Mouse (Mus musculus): ENCODE data around the gene Ccdc13. TPM values are rescaled to one million over a fixed set of nuclear protein-coding genes. Genes with fewer than 3 reads are reported as not detected.

Ccdc13 gene
- total and polyA plus RNA-seq, 3 experiments, result not detected

DNA sequence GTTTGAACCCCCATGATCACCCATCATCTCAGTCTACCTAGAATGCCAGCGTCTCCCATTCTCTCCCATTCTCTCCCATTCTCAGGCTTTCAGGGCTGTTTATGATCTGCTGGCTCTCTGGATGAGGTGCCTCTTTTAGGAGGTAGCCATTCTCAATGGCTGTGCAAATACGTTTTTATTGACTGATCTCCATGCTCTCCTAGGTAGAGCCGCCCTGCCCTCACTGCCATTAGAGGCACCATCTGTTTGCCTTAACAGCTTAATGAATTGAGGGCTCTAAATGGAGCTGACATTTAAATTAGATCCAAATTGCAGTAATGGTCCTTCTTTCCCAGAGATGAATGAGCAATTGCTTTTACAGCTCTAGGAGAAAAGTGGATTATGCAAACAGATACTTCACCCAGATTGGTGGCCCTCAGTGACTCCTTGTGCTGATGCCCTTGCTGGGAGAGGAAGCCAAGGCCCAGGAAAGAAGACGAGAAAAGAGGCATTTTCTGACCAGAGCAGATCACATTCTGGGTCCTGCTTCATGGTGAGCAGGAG, 30.8 kb upstream of the Ccdc13 start:
- TF ChIP-seq UBTF (IDR thresholded peaks at IDR 0.05; ENCODE audit: borderline replicate concordance, insufficient read depth, low read depth, low read length), result no peak
- TF ChIP-seq SMC3 (IDR thresholded peaks at IDR 0.05; ENCODE audit: low read depth, low read length), result no peak
- no peak for TF ChIP-seq USF1 (IDR thresholded peaks at IDR 0.05; ENCODE audit: low read depth, low read length)
- no peak for TF ChIP-seq GATA1 (IDR thresholded peaks at IDR 0.05; ENCODE audit: low read depth, low read length)
- Histone ChIP-seq H3K79me2 (ENCODE audit: control insufficient read depth, insufficient read depth, low read length, poor library complexity) (no peaks in the 10 kb centered on the region), H3K4me3 (ENCODE audit: control insufficient read depth in 1 of 2, insufficient read depth in 1 of 2, low read depth in 2 of 2, low read length in 2 of 2) (no peak overlapping the region), H3K27me3 (ENCODE audit: control insufficient read depth in 1 of 2, insufficient read depth in 2 of 2, low read length in 2 of 2) (peaks cover 3 to 6% of the 10 kb centered on the region in 2 experiments), H3K36me3 (ENCODE audit: control insufficient read depth in 1 of 2, insufficient read depth in 2 of 2, low read length in 2 of 2) (no peaks in the 10 kb centered on the region), H3K27ac (ENCODE audit: control insufficient read depth, low read depth, low read length) (no peak overlapping the region), H3K9me3 (replicated peaks; ENCODE audit: insufficient read depth, low read length) (no peaks in the 10 kb centered on the region), H3K4me1 (ENCODE audit: control insufficient read depth in 1 of 2, insufficient read depth in 2 of 2, low read length in 2 of 2) (no peaks in the 10 kb centered on the region), H3K9ac (ENCODE audit: control insufficient read depth, low read depth, low read length, poor library complexity, severe bottlenecking) (no peak overlapping the region)
- DNase-seq (ENCODE audit: low read depth, low spot score), result no peak

GRCm38 (mm10) chr9:121869432-121869831, 30.2 kb upstream of the Ccdc13 start:
- H3K36me3 ChIP-seq (ENCODE audit: control insufficient read depth in 1 of 2, insufficient read depth in 2 of 2, low read length in 2 of 2), result no peaks in the 10 kb centered on the region

GRCm38 (mm10) chr9:121868236-121868635, 29.0 kb upstream of the Ccdc13 start:
- H3K9ac ChIP-seq (ENCODE audit: control insufficient read depth, low read depth, low read length, poor library complexity, severe bottlenecking), result no peak overlapping the region
- no peaks in the 10 kb centered on the region for H3K9me3 ChIP-seq (replicated peaks; ENCODE audit: insufficient read depth, low read length)
- no peak for TF ChIP-seq E2F4 (IDR thresholded peaks at IDR 0.05; ENCODE audit: borderline replicate concordance, low read depth, low read length)
- no peak for TF ChIP-seq MAZ (IDR thresholded peaks at IDR 0.05; ENCODE audit: low read depth, low read length)
- no peak for TF ChIP-seq GATA1 (IDR thresholded peaks at IDR 0.05; ENCODE audit: low read depth, low read length)
- no peak for TF ChIP-seq SMC3 (IDR thresholded peaks at IDR 0.05; ENCODE audit: low read depth, low read length)
- no peak for TF ChIP-seq SIN3A (IDR thresholded peaks at IDR 0.05; ENCODE audit: low read length)
- no peak for TF ChIP-seq POLR2A (IDR thresholded peaks at IDR 0.05; ENCODE audit: control insufficient read depth in 1 of 2, insufficient read depth in 1 of 2, low read depth in 1 of 2, low read length in 2 of 2, poor library complexity in 1 of 2)
- TF ChIP-seq POLR2AphosphoS5 (IDR thresholded peaks at IDR 0.05; ENCODE audit: borderline replicate concordance, low read depth, low read length), result no peak
- no peak for TF ChIP-seq ZKSCAN1 (IDR thresholded peaks at IDR 0.05; ENCODE audit: low read depth, low read length)
- H3K27me3 ChIP-seq (ENCODE audit: control insufficient read depth in 1 of 2, insufficient read depth in 2 of 2, low read length in 2 of 2), result peaks cover 3 to 6% of the 10 kb centered on the region in 2 experiments
- no peaks in the 10 kb centered on the region for H3K79me2 ChIP-seq (ENCODE audit: control insufficient read depth, insufficient read depth, low read length, poor library complexity)
- no peaks in the 10 kb centered on the region for H3K4me1 ChIP-seq (ENCODE audit: control insufficient read depth in 1 of 2, insufficient read depth in 2 of 2, low read length in 2 of 2)
- H3K27ac ChIP-seq (ENCODE audit: control insufficient read depth, low read depth, low read length), result no peak overlapping the region
- no peak overlapping the region for H3K4me3 ChIP-seq (ENCODE audit: control insufficient read depth in 1 of 2, insufficient read depth in 1 of 2, low read depth in 2 of 2, low read length in 2 of 2)
- H3K36me3 ChIP-seq (ENCODE audit: control insufficient read depth in 1 of 2, insufficient read depth in 2 of 2, low read length in 2 of 2), result no peaks in the 10 kb centered on the region
- no peak for DNase-seq (ENCODE audit: low read depth, low spot score)

More at GRCm38 (mm10) chr9:121869432-121869831, 30.2 kb upstream of the Ccdc13 start:
- H3K9me3 ChIP-seq (replicated peaks; ENCODE audit: insufficient read depth, low read length), result no peaks in the 10 kb centered on the region
- H3K4me3 ChIP-seq (ENCODE audit: control insufficient read depth in 1 of 2, insufficient read depth in 1 of 2, low read depth in 2 of 2, low read length in 2 of 2), result no peak overlapping the region
- DNase-seq (ENCODE audit: low read depth, low spot score), result no peak
- no peak overlapping the region for H3K9ac ChIP-seq (ENCODE audit: control insufficient read depth, low read depth, low read length, poor library complexity, severe bottlenecking)
- H3K4me1 ChIP-seq (ENCODE audit: control insufficient read depth in 1 of 2, insufficient read depth in 2 of 2, low read length in 2 of 2), result no peaks in the 10 kb centered on the region
- H3K79me2 ChIP-seq (ENCODE audit: control insufficient read depth, insufficient read depth, low read length, poor library complexity), result no peaks in the 10 kb centered on the region
- no peak overlapping the region for H3K27ac ChIP-seq (ENCODE audit: control insufficient read depth, low read depth, low read length)
- TF ChIP-seq E2F4 (IDR thresholded peaks at IDR 0.05; ENCODE audit: borderline replicate concordance, low read depth, low read length) (no peak), SIN3A (IDR thresholded peaks at IDR 0.05; ENCODE audit: low read length) (no peak), GATA1 (IDR thresholded peaks at IDR 0.05; ENCODE audit: low read depth, low read length) (no peak), KAT2A (conservative IDR thresholded peaks at IDR 0.05; ENCODE audit: low read depth, low read length) (no peak), UBTF (IDR thresholded peaks at IDR 0.05; ENCODE audit: borderline replicate concordance, insufficient read depth, low read depth, low read length) (no peak), RAD21 (IDR thresholded peaks at IDR 0.05; ENCODE audit: low read depth, low read length) (no peak), ZKSCAN1 (IDR thresholded peaks at IDR 0.05; ENCODE audit: low read depth, low read length) (no peak), ZNF384 (IDR thresholded peaks at IDR 0.05; ENCODE audit: low read depth, low read length) (no peak), USF2 (IDR thresholded peaks at IDR 0.05; ENCODE audit: borderline replicate concordance in 1 of 2, insufficient read depth in 1 of 2, low read depth in 1 of 2, low read length in 2 of 2) (no peak), MYB (IDR thresholded peaks at IDR 0.05; ENCODE audit: low read depth, low read length) (no peak), SMC3 (IDR thresholded peaks at IDR 0.05; ENCODE audit: low read depth, low read length) (no peak), MEF2A (IDR thresholded peaks at IDR 0.05; ENCODE audit: extremely low read depth, insufficient replicate concordance, low read depth, low read length, poor library complexity, severe bottlenecking) (no peak), MAX (IDR thresholded peaks at IDR 0.05; ENCODE audit: low read length) (no peak)
- H3K27me3 ChIP-seq (ENCODE audit: control insufficient read depth in 1 of 2, insufficient read depth in 2 of 2, low read length in 2 of 2), result peaks cover 3 to 6% of the 10 kb centered on the region in 2 experiments
